Mouse (Mus musculus): ENCODE results near the gene Mlx. TPM values are rescaled to one million over a fixed set of nuclear protein-coding genes. Genes with fewer than 3 reads are reported as not detected.

The Mlx gene
- polyA plus RNA-seq, 1 experiment, result 22.4 TPM

DNA sequence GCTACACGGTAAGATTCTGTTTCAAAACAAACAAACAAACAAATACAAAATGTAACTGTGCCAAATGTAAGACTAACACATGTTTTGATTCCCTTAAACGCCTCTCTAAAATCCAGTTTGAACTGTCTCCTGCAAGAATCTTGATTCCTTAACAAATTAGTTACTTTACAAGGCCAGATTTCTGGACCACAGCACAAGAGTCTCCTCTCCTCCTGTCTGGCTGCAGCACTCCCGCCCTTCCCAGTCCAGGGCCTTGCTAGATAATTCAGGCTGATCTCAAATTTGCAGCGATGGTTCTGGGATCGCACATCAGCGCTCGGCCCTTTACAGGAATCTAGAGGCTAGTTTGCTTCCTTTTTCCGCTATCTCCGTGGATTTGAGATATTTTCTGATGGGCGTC lies 5.4 kb upstream of the Mlx start:
- no peak for TF ChIP-seq GATA1 (IDR thresholded peaks at IDR 0.05; ENCODE audit: low read length)

DNA sequence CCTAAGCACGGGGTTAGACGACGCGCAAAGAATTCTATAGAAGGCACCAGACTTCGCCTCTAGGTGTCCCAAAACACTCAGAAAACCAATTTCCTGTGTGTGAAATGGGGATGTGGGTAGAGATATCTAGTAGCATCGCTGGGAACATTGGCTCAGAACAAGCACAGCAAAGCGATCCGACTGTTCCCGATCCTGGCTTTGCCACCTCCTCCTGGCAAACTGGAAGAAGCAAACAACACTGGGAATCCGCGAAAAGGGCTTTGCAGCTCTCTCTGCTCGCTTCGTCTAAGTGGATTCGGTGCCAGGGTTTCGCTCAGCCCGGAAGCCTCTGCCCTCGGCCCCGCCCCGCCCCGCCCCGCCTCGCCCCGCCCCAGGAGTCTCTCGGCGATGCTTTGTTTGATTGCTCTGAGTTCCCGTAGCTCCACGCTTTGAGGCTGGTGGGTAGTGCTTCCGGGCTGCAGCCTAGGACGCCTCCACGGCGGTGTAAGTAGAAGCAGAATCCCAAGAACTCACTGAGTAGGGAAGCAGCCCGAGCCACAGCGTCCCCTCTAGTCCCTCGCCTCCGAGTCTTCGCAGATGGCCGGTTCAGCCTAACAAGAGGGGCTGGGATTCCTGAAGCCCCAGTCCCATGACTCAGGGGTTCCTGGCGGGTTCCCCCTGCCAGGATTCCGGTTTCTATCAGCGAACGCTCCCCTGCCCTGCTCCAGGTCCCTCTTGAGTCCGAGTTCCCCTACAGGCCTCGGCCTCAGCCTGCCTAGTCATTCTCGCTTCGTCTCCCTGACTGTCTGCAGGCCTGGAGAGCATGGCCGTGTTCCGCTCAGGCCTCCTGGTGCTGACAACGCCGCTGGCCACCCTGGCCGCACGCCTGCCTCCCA lies 4.6 kb upstream of the Mlx start, which contains the start of gene Coasy:
TSS of gene Coasy (plus strand) at position 358 of the 875 bp plus-strand sequence.
- no peak for TF ChIP-seq GATA1 (IDR thresholded peaks at IDR 0.05; ENCODE audit: low read length)

DNA sequence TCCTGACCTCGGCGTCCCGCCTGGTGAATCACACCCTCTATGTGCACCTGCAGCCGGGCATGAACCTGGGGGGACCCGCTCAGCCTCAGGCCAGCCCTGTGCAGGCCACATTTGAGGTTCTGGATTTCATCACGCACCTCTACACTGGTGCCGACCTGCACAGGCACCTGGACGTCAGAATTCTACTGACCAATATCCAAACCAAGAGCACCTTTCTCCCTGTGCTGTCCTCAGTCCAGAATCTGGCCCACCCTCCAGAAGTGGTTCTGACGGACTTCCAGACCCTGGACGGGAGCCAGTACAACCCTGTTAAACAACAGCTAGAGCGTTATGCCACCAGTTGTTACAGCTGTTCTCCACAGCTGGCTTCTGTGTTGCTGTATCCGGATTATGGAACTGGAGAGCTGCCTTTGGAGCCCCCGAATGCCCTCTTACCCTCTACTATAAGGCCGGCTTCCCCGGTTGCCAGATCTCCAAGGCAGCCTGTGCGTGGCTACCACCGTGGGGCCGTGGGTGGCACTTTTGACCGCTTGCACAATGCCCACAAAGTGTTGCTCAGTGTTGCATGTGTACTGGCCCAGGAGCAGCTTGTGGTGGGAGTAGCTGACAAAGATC lies 3.9 kb upstream of the Mlx start:
- TF ChIP-seq GATA1 (IDR thresholded peaks at IDR 0.05; ENCODE audit: low read length), result no peak

DNA sequence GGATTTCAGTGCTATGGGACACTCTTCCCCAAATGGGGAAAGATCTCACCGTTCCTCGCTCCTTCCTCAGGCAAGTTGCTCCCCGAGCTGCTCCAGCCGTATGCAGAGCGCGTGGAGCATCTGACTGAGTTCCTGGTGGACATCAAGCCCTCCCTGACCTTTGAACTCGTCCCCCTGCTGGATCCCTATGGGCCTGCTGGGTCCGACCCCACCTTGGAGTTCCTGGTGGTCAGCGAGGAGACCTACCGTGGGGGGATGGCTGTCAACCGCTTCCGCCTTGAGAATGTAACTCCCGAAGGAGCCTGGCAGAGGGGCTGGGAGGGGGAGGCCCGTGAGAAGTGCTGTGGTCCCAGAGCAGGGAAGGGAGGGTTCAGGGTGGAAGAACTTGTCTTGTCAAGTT lies 2.8 kb upstream of the Mlx start:
- no peak for TF ChIP-seq GATA1 (IDR thresholded peaks at IDR 0.05; ENCODE audit: low read length)

DNA sequence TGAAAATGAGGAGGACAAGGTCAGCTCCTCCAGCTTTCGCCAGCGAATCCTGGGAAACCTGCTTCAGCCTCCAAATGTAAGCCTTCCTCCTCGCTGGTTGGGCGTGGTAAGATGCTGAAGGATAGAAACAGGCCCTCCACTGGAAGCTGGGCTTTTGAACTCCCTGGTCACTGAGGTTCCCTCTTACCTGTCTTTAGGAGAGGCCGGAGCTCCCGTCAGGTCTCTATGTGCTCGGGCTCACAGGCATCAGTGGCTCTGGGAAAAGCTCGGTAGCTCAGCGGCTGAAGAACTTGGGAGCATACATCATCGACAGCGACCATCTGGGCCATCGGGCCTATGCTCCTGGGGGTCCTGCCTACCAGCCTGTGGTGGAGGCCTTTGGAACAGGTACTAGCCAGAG lies 2.3 kb upstream of the Mlx start:
- TF ChIP-seq GATA1 (IDR thresholded peaks at IDR 0.05; ENCODE audit: low read length), result no peak

DNA sequence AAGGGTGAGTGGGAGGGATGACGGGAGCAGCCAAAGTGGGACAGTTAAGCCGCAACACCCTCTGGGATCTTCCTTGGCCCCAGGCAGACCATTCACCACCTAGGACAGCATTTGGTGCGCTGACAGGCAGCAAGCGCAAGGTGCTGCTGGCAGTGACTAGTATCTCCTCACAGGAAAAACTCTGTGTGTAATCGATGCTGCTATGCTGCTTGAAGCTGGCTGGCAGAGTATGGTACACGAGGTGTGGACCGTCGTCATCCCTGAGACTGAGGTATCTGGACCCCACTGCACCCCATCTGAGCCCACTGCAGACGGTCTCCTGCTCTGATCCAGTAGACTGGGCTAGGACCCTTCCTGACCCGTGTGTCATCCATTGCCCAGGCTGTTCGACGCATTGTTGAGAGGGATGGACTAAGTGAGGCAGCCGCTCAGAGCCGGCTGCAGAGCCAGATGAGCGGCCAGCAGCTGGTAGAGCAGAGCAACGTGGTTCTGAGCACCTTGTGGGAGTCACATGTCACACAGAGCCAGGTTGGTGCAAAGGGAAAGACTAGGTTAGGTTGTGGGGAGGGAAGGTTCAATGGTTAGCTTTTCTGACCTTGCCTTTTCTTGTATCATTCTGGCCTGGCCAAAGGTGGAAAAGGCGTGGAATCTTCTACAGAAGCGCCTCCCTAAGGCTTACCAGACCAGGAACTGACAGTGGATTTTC lies 1.3 kb upstream of the Mlx start:
- no peak for TF ChIP-seq GATA1 (IDR thresholded peaks at IDR 0.05; ENCODE audit: low read length)

DNA sequence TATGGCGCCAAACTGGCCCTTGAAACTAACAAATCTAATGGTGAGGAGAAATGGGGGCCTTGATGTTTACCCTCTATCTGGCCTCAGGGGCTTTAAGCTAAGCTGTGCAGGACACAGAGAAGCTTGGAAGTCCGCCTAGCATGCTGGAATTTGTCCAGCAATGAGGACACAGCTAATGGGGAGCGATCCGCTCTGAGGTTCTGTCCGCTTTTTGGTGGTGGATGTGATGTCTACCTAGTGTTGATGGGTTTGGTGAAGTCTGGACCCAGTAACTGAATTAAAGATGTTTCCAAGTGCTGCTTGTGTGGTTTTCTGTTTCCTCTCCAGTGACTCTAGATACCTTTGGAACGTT lies 778 bp upstream of the Mlx start:
- TF ChIP-seq GATA1 (IDR thresholded peaks at IDR 0.05; ENCODE audit: low read length), result no peak

DNA sequence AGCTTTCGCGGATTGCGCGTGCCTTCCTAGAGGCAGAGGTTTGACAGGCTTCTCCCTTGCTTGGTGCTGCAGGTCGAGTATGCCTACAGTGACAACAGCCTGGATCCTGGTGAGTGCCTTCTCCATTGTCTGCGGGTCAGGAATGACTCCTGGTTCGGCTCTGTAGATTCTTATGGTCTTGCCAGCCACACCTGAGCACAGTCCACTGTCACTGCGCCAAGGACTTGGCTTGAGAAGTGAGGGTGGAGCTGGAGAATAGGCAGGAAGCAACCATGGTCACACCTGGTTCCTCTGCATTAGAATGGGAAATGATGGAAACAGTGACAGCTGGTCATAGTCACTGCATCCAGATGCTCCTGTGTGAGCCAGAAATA lies 592 bp downstream of the Mlx start:
- TF ChIP-seq GATA1 (IDR thresholded peaks at IDR 0.05; ENCODE audit: low read length), result no peak

DNA sequence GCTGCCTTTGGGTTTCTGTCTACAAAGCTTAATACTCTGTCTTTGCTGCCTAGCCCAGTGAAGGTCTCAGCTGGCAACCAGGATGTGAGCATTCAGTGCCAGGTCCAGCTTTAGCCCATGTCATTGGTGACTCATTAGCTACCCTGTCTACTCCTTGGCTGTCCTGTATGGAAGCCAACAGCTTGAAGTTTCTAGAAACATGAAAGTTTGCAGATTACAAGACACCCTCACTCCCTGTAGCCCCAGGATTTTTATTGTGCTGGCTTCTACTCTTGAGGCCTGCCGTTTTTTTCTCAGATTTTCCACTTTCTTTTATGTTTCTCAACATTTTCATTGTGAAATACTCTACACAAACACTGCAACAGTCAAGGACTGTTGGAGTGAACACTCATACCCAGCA lies 2.9 kb downstream of the Mlx start:
- TF ChIP-seq GATA1 (IDR thresholded peaks at IDR 0.05; ENCODE audit: low read length), result no peak

DNA sequence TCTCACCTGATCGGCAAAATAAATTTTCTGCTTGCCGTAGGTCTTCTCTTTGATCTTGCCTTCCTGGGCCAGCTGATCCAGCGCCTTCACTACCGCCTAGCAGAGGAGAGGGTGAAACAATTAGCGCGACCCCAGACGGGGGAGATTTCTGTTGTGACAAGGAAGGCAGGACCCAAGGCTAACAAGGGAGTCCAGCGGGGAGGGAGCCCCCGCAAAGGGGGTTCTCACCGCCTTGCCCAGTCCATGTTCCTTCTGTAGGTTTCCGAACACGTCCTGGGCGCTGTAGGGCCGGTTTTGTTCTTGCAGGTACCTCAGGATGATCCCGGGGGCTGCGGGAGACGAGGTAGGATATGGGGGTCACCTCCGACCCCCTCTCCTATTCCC lies 7.8 kb downstream of the Mlx start:
- no peak for TF ChIP-seq GATA1 (IDR thresholded peaks at IDR 0.05; ENCODE audit: low read length)

DNA sequence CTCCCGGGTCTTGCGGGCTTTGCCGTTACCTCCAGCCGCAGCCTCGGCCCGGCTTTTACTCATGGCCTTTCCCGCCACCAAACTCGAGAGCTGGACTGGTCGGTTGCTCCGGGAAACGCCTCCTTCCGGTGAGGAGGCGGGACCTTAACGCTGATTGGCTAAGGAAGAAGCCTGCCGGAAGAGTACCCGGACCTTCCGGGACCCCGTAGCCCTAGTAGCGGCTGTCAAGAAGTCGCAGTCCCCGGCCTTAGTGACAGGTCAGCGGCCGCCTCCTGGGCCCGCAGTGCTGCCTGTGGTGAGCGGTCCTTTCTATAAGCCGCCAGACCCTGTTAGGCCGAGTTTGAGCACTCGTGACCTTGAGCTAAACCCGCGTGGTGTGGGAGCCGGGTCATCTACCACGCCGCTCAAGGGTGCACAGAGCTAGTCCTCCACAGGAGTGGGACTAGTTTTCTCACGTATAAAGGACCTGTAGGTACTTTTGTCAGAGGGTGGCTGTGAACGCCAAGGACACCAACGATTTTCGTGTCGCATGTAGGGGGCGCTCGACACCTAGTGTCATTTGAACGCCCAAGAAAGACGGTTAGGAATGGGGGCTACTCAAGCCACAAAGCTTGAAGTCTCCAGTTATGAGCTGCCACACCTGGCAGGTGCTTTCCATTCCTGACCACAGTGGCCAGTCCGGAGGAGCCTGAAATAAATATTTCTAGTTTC lies 8.4 kb downstream of the Mlx start, which contains the start of gene Psmc3ip:
TSS of gene Psmc3ip (minus strand) at position 123 of the 711 bp plus-strand sequence.
- no peak for TF ChIP-seq GATA1 (IDR thresholded peaks at IDR 0.05; ENCODE audit: low read length)

DNA sequence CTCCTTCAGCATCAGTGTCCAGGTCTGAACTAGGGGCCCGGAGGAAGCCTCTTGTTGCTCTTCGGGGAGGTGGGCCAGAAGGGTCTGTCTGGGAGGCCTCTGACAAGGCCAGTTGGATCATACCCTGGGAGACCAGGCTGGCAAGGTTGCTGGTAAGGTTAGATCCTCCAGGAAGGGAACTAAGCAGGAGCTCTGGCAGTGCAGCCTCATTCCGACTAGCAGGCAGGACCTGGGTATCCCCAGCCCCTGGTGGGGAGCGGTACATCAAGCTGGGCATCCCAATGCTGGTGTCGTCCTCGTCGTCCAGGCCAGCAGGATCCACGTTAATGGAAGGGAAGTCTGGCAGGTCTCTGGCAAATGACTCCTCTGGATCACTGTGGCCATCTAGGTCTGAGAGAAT lies 11.2 kb downstream of the Mlx start:
- TF ChIP-seq GATA1 (IDR thresholded peaks at IDR 0.05; ENCODE audit: low read length), result no peak

DNA sequence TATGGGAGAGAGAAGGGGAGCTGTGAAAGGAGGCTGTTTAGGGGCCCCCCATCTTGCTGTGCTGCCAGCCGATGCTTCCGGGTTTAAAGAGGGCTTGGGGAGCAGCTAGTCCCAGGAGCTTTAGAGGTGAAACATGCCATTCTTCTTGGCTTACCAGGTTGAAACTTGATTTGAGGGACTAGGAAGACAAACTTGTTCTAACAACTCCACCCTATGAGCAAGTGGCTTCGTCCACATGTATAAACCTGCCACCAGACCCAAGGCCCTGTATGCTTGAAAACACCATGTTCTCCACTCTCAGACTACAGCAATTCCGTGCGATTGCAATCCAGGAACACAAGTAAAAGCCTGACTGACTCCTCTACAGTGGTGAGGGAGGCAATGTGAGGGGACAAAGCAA lies 15.9 kb downstream of the Mlx start:
- TF ChIP-seq GATA1 (IDR thresholded peaks at IDR 0.05; ENCODE audit: low read length), result no peak

DNA sequence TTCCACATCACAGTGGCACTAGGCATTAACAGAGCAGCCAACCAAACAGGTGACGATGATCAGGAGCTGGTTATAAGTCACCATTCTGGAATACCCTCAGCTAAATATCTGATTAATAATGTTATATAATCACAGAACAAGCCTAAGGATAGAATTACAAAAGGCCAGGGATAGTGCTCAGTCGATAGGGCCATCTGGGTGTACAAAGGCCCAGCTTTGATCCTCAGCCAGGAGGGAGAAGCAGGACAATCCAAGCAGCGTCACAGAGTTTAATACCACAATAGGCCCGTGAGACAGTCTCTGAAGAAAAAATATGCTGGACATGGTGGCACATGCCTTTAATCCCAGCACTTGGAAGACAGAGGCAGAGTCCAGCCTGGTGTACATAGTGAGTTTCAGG lies 22.3 kb downstream of the Mlx start:
- TF ChIP-seq GATA1 (IDR thresholded peaks at IDR 0.05; ENCODE audit: low read length), result no peak

DNA sequence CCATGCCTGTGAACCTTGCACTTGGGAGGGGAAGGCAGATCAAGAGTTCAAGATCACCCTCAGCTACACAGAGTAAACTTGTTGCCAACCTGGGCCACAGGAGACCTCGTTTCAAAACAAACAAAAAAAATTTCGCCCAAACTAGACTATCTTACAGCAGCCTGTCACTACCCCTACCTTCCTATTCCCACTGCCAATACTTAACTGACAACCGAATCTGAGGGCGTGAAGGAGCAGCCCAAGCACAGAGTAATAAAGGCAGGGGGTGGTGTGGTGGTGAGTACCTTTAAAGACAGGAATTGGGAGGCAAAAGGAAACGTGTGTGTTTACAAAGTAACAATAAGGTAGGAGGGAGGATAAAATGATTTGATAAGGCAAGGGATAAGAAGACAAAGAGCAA lies 23.6 kb downstream of the Mlx start:
- TF ChIP-seq GATA1 (IDR thresholded peaks at IDR 0.05; ENCODE audit: low read length), result no peak

DNA sequence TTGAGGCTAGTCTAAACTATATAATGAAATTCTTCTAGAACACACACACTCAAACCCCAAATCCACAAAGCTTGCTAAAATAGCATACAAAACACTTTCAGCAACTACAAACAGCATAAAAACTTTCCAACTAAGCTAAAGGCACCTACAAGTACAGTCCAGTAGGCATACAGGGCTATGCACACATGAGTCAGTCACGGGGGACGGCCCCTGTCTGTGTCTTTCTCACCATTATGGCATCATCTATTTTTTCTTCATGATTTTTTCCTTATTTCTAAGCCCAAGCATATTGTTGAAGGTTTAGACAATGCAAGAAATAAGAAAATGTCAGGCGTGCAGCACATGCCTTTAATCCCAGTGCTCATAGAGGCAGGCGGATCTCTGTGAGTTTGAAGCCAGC lies 24.1 kb downstream of the Mlx start:
- no peak for TF ChIP-seq GATA1 (IDR thresholded peaks at IDR 0.05; ENCODE audit: low read length)
